Mouse (Mus musculus) regulatory T cell (primary cell): Measurements from ENCODE around the gene Igtp.
"Not testable (repeated sequence)": the region's sequence is repeated elsewhere in the genome, so short reads cannot be mapped to it uniquely, and the experiment has no call there.

Source experiments
- in situ Hi-C: fragments of 300-600 bp; cut with MboI, MseI; formaldehyde crosslinking; loops from one replicate; pipeline ENCODE4 v1.15.1; 2025; ENCODE audit warnings: high pct_unique_total_duplicates

The Igtp gene

DNA sequence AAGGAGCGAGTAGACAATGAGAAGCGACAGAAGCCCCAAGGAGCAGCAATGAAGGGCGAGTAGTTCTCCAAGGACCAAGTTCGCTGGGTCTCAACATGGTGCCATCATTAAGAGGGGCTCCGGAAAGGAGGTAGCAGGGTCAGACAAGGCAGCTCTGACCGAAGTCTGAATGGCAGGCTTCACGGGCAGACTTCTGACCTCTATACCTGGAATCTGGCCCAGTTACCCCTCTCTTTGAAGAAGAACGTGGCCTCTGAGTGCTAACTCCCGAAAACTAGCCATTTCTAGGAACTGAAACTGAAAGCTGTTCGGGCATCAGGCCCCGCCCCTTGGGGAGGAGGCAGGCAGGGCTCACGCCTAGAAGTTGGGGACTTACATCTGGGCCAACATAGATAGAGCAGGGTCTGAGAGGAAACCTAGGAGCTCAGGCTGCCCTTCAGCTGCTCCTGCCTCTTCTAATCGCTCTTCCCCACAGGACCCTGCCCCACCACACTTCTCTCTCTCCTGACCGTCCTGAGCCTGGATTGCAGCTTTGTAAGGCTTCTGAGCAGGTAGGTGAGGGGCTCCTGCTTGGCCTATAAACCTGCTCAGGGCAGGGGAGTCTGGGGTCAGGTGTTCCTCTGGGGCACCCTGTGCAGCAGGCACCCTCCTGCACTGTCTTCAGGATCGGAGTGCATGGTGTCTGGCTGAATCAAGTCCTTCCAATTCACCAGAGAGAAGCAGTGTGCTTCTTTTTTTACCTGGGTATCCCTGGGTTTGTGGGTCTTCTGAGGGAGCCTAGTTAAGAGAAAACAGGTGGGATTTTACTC, at the start of gene Igtp, which contains the start of gene Irgm2:
Gene Igtp (plus strand): TSS at position 328 of the 809 bp plus-strand sequence.
Gene Irgm2 (plus strand): TSS at position 390 of the 809 bp plus-strand sequence.
- in situ Hi-C loops: not testable (repeated sequence)

GRCm38 (mm10) chr11:58155458-58155857, 43.9 kb upstream of the Igtp start:
- in situ Hi-C loops: no loop called here

GRCm38 (mm10) chr11:58156871-58157270, 42.5 kb upstream of the Igtp start:
- in situ Hi-C loops: no loop called here

- in situ Hi-C loops: loop anchor here (10.0 kb wide), 1 partner anchor 210 kb away; no protein-coding TSS in a partner anchor
Observed at GRCm38 (mm10) chr11:58165072-58165471, 34.3 kb upstream of the Igtp start.

- in situ Hi-C loops: loop anchor here (10.0 kb wide), 1 partner anchor 213 kb away; no protein-coding TSS in a partner anchor
Observed at GRCm38 (mm10) chr11:58167822-58168166, 31.6 kb upstream of the Igtp start.

DNA sequence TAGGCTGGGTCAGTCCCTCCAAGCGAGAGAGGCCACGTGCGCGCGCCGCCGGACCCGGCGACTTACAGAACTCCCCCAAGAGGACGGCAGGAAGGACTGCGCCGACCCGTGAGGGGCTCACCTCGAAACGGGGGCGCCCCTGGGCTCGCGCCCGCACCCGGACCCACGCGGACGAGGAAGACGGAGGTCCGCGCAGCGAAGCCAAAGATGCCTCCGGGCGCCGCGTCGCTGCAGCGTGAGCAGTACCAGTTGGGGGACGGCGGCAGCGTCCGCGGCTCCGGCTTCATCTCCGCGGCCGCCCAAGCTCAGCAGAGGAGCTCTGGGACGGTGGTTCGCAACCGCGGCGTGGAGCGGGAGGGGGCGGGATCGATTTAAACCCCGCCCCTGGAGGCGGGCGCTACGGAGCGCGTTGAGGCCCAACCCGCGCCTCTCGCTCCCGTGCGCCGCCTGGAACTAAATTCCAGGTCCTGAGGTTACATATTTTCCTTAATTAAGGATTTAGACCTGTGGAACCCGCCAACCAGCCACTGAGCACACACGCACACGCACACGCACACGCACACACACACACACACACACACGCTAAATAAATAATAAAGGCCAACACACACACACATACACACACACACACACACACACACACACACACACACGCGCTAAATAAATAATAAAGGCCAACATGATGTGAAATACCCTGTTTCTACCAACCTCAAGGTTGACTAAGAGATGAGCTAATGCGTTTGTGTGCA, 31.0 kb upstream of the Igtp start, which contains the start of gene Gemin5:
Gene Gemin5 (minus strand): TSS at position 373 of the 749 bp plus-strand sequence.
- in situ Hi-C loops: loop anchor here (10.0 kb wide), 1 partner anchor 214 kb away; no protein-coding TSS in a partner anchor

DNA sequence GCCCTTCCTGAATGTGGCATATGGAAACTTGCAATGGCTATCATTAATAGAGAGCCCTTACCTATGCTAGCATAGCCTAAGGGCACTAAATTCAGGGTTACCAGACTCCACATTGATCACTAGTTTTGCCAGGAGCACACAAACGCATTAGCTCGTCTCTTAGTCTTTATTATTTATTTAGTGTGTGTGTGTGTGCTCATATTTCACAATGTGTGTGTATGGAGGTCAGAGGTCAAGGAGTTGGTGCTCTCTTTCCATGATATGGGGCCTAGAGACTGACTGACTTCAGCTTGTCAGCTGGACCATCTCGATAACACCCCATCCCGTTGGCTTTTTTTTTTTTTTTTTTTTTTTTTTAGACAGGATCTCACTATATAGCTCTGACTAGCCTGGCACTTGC, 29.7 kb upstream of the Igtp start:
- in situ Hi-C loops: loop anchor here (5.0 to 10.0 kb wide), 2 partner anchors 138 to 215 kb away; partner anchors contain the start of gene Zfp692

GRCm38 (mm10) chr11:58171459-58172091, 27.8 kb upstream of the Igtp start, which contains the start of gene Mrpl22:
Gene Mrpl22 (plus strand): TSS chr11:58171661.
- in situ Hi-C loops: loop anchor here (5.0 kb wide), 1 partner anchor 136 kb away; the partner anchor contains the start of gene Zfp692

- in situ Hi-C loops: no loop called here
Observed at GRCm38 (mm10) chr11:58179563-58179962, 19.8 kb upstream of the Igtp start.

- in situ Hi-C loops: not testable (repeated sequence)
Observed at GRCm38 (mm10) chr11:58179986-58180385, 19.4 kb upstream of the Igtp start.

DNA sequence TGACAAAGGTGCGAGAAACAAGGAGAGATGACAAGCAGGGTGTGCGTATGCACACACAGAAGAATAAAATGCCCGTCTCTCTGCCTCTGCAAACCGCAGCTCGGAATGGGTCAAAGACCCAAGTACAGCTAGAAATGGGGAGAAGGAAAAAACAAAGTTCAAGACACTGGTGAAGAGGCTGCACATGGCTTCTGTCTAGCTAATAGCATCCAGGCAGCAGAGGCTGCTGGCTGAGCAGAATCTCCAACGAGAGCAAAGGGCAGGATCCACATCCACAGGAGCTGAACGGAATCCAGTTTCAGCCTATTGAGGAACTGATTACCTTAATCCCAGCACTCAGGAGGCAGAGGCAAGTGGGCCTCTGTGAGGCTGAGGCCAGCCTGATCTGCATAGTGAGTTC, 18.6 kb upstream of the Igtp start:
- in situ Hi-C loops: no loop called here

- in situ Hi-C loops: no loop called here
Observed at GRCm38 (mm10) chr11:58183579-58183978, 15.8 kb upstream of the Igtp start.

GRCm38 (mm10) chr11:58189675-58190074, 9.7 kb upstream of the Igtp start:
- in situ Hi-C loops: loop anchor here (5.0 kb wide), 1 partner anchor 33 kb away; no protein-coding TSS in a partner anchor

DNA sequence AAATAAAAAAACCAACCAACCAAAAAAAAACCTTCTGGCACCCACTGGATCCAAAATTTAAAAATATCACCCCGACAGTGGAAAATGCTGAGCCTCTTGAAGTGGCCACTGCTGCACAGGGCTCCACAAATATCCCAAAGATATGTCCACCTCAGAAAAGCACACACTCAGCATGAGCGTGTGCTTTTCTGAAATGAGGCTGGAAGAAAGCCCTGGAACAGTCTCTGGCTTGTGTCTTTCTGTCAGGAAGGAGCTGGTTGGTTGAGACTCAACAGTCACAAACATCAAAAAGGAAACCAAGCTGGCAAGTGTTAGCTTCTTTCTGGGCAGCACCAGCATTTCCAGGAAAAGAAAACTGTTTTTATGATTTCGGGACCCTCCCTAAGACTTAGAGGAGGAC, 6.0 kb upstream of the Igtp start:
- in situ Hi-C loops: no loop called here

GRCm38 (mm10) chr11:58193860-58194520, 5.4 kb upstream of the Igtp start:
- in situ Hi-C loops: no loop called here

DNA sequence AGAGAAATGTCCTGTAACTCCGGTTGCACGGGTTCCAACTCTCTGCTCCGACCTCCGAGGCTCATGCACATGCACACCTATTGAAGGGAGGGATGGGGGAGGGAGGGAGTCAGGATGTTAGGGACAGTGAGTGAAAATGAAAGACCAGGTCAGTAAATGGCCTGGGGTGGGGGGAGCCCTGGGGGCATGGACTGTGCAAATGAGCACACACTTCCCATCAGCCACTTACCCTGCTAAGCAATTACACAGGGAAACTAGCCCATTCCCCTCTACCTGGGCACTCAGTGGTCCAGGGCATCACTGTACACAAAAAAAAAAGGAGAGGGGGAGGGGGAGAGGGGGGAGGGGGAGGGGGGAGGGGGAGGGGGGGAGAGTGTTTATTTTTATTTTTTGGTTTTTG, 693 bp upstream of the Igtp start:
- in situ Hi-C loops: no loop called here

DNA sequence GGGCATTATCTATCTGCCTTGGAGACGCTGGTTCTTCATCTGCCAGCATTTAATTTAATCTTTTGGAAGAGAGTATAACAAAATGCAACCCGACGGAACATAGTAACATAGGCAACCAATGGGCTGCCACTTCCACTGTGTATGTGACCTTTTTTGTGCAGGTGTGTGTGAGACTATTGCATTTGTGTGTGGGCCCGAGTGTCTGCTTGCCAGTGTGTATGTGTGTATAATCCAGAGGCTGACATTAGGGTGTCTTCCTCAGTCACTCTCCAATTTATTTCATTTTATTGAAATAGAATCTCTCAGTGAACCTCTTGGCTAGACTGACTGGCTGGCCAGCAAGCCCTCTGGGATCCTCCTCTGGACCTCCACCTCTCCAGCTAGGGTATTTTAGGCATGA, 870 bp downstream of the Igtp start:
- in situ Hi-C loops: no loop called here

DNA sequence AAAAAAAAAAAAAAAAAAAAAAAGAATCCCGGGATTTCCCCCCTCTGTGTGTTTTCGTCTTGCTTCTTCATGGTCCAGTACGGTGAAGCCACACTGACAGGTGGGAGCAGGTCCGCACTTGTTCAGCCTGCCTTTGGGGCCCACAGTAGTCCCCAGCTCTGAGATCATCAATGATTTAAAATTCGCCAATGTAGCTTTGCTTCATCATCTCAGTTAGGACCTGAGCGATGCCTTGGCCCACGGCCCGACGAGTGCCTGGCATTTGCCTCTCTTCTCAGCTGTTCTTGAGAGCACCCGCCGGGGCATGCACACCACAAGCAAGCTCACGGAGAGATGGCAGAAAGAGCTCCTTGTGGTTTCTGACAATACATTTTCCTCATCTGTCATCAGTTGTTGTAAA, 1.7 kb downstream of the Igtp start:
- in situ Hi-C loops: no loop called here

GRCm38 (mm10) chr11:58210321-58210886, 11.0 kb downstream of the Igtp start:
- in situ Hi-C loops: no loop called here

- in situ Hi-C loops: no loop called here
Observed at GRCm38 (mm10) chr11:58211062-58211681, 11.8 kb downstream of the Igtp start.
